Comparison of ENCODE assay signal across 11 mouse cellular contexts in the genomic region with DNA sequence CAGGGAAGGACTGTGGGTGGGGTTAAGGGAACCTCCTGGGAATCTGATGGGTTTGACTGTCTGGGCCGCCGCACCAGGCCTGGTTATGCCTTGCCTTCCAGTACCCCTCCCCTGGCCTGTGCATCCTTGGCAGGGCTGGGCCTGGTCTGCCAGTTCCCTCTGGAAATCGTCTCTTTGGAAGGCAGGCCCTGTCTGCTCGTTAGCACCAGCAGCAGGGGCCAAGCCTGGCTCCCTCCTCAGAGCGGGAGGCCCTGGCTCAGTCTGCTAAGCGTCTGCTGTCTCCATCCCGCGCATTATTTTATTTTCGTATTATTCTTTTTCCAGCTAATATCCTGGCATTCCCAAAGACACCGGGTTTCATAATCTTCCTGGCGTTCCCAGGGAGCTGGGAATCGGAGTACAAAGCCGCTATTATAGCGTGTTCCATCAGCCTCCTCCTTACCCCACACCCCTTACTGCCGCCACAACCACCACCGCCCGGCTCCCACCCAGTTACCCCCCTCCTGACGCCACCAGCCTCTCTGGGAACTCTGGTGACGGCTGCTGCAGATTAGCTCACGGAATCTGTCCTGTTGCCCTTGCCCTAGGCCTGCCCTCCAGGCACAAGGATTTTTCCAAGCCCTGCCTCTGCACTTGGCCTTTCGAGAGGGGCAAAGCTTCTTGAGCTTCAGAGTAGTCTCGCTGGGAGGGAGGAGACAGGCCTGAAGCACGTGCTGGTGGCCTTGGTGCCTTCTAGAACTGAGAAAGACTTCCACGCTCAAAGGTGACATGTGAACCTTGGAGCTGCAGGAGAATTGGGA.
DNase-seq lines count a peak whose midpoint lies in the region; ATAC-seq and TF ChIP-seq lines count a peak whose summit lies in the region.
"Had no signal": no experiment of that assay in that cellular context is flagged by ENCODE, and none has a peak within 500 bp of the region (broad histone marks: within the 10 kb centered on the region; RNA-seq: fewer than 3 reads in every experiment).

No protein-coding gene starts in this region.

- H3K4me1 ChIP-seq in intestine, embryonic 15.5 days (replicated peaks), result no peaks in the 10 kb centered on the region
- H3K4me1 ChIP-seq in intestine, postnatal 0 days (replicated peaks; ENCODE audit: control insufficient read depth, insufficient read depth, low read length), result no peaks in the 10 kb centered on the region
- peaks cover 28% of the 10 kb centered on the region; the same call in 1 of the 2 replicates for H3K4me1 ChIP-seq in embryonic facial prominence, embryonic 14.5 days (ENCODE audit: control insufficient read depth, insufficient read depth, low read length)
- no peaks in the 10 kb centered on the region for H3K4me1 ChIP-seq in lung, adult 2 months (ENCODE audit: control insufficient read depth, insufficient read depth, low read length)

- no peak overlapping the region for H3K27ac ChIP-seq in intestine, embryonic 15.5 days
- no peak overlapping the region for H3K27ac ChIP-seq in intestine, postnatal 0 days (ENCODE audit: low read depth, low read length)
- peak overlapping the region; percentile 63 for H3K27ac ChIP-seq in embryonic facial prominence, embryonic 14.5 days (replicated peaks; ENCODE audit: low read depth, low read length)
- H3K27ac ChIP-seq: heart, embryonic 10.5 days; liver, embryonic 14.5 days had no signal

- H3K36me3 ChIP-seq in intestine, embryonic 15.5 days, result no peaks in the 10 kb centered on the region
- no peaks in the 10 kb centered on the region for H3K36me3 ChIP-seq in intestine, postnatal 0 days (ENCODE audit: control insufficient read depth, insufficient read depth)
- no peaks in the 10 kb centered on the region for H3K36me3 ChIP-seq in embryonic facial prominence, embryonic 14.5 days (ENCODE audit: control insufficient read depth, insufficient read depth, low read length)

- H3K27me3 ChIP-seq in intestine, embryonic 15.5 days (replicated peaks), result no peaks in the 10 kb centered on the region
- no peaks in the 10 kb centered on the region for H3K27me3 ChIP-seq in intestine, postnatal 0 days (replicated peaks; ENCODE audit: control insufficient read depth, insufficient read depth, low read length)
- H3K27me3 ChIP-seq in embryonic facial prominence, embryonic 14.5 days (replicated peaks; ENCODE audit: control insufficient read depth, insufficient read depth, low read length), result no peaks in the 10 kb centered on the region

- no peak overlapping the region for H3K4me2 ChIP-seq in intestine, embryonic 15.5 days (replicated peaks)
- H3K4me2 ChIP-seq in intestine, postnatal 0 days (replicated peaks; ENCODE audit: low read depth), result no peak overlapping the region
- no peak overlapping the region for H3K4me2 ChIP-seq in embryonic facial prominence, embryonic 14.5 days (ENCODE audit: low read depth, low read length)

- TF ChIP-seq POLR2A in lung, adult 2 months (IDR thresholded peaks at IDR 0.05; ENCODE audit: borderline replicate concordance, extremely low read depth, low read depth, low read length), result no peak

- TF ChIP-seq CTCF in intestine, postnatal 0 days (IDR thresholded peaks at IDR 0.05; ENCODE audit: low read depth), result no peak
- no peak for TF ChIP-seq CTCF in lung, adult 2 months (IDR thresholded peaks at IDR 0.05; ENCODE audit: insufficient read depth, low read length)

- ATAC-seq in intestine, embryonic 15.5 days, result peak; percentile 43
- ATAC-seq in intestine, postnatal 0 days, result no peak
- ATAC-seq in embryonic facial prominence, embryonic 14.5 days (ENCODE audit: low read depth), result peak; percentile 41

- WGBS in intestine, embryonic 15.5 days, result 56% methylated on average over 24 of the region's 24 CpGs
- WGBS in intestine, postnatal 0 days, result 58% methylated on average over 24 of the region's 24 CpGs
- WGBS in embryonic facial prominence, embryonic 14.5 days, result 39% methylated on average over 24 of the region's 24 CpGs
- WGBS in lung, adult 2 months, result 68% methylated on average over 24 of the region's 24 CpGs

- no peak overlapping the region for H3K4me3 ChIP-seq in intestine, embryonic 15.5 days (replicated peaks)
- no peak overlapping the region for H3K4me3 ChIP-seq in intestine, postnatal 0 days (ENCODE audit: low read depth, low read length)
- H3K4me3 ChIP-seq in embryonic facial prominence, embryonic 14.5 days (ENCODE audit: low read depth, low read length), result no peak overlapping the region
- no peak overlapping the region for H3K4me3 ChIP-seq in lung, adult 2 months (replicated peaks; ENCODE audit: extremely low read depth, low read depth, low read length)
- H3K4me3 ChIP-seq: heart, embryonic 10.5 days had no signal

- no peak overlapping the region for H3K9ac ChIP-seq in intestine, embryonic 15.5 days
- H3K9ac ChIP-seq in intestine, postnatal 0 days (ENCODE audit: low read depth, low read length), result no peak overlapping the region
- H3K9ac ChIP-seq in embryonic facial prominence, embryonic 14.5 days (ENCODE audit: low read depth, low read length), result no peak overlapping the region
- H3K9ac ChIP-seq: liver, embryonic 14.5 days had no signal

- no peaks in the 10 kb centered on the region for H3K9me3 ChIP-seq in intestine, embryonic 15.5 days
- no peaks in the 10 kb centered on the region for H3K9me3 ChIP-seq in intestine, postnatal 0 days (ENCODE audit: control insufficient read depth)
- no peaks in the 10 kb centered on the region for H3K9me3 ChIP-seq in embryonic facial prominence, embryonic 14.5 days (ENCODE audit: control insufficient read depth, low read length)
- H3K9me3 ChIP-seq: heart, embryonic 10.5 days had no signal

- DNase-seq in brain, adult 2 months (ENCODE audit: low read depth, low spot score), result peak; percentile 23
- no peak for DNase-seq in embryonic facial prominence, embryonic 14.5 days (ENCODE audit: low spot score)
- peak; percentile 62 to 82 for DNase-seq in layer of hippocampus, postnatal 14 days (ENCODE audit: low spot score in 2 of 2)
- no peak for DNase-seq in kidney, adult 8-10 months
- no peak for DNase-seq in lung, adult 2 months
- DNase-seq: lung, postnatal 4 days; thymus, postnatal 4 days had no signal

Comparison
In these comparisons a context has a peak if more than half of its experiments do, and no peak if none do; other contexts are left out.
1. DNase-seq: peak in brain, adult 2 months (single experiment) and layer of hippocampus, postnatal 14 days (2 of 2); none in embryonic facial prominence, embryonic 14.5 days (single experiment), kidney, adult 8-10 months (0 of 2) and lung, adult 2 months (single experiment).